Mouse (Mus musculus) left cerebral cortex, adult 18-20 months (tissue): ENCODE results near the gene Fyn. TPM values are rescaled to one million over a fixed set of nuclear protein-coding genes. Genes with fewer than 3 reads are reported as not detected.

Experiments
- DNase-seq, 2 experiments: peaks; one replicate each; pipeline ENCODE4 v3.0.0; 2021 to 2022; ENCODE audit warnings: low spot score in 2 of 2, mixed read lengths in 1 of 2
- total RNA-seq, 2 experiments: library from RNA; stranded (reverse); gene quantifications; 2 replicates each; pipeline ENCODE4 v1.2.3; 2021

Gene Fyn
- total RNA-seq, 2 experiments from 2014 or later: 107 TPM

DNA sequence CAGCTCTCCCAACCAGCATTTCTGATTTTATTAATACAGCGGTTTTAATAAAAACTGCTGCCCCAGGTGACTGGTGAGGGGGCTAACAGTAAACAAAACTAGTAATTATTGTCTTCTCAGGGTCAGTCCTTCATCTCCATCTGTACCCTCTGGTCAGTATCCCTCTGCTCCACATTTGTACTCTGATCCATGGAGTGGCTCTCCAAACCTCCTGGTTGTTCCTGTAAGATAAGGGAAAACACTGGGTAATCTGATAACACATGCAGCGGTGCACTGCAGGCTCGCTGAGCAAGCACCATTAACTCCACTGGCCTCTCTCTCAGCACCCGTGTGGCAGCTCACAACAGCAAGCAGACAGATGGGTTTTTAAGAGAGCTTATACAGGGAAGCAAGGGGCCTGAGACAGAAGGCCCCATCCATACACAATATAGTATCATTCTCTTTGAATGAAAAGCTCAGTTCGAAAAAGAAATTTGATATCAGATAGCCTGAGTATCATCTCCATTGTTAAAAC, 189.9 kb downstream of the Fyn start:
- no peak for DNase-seq

DNA sequence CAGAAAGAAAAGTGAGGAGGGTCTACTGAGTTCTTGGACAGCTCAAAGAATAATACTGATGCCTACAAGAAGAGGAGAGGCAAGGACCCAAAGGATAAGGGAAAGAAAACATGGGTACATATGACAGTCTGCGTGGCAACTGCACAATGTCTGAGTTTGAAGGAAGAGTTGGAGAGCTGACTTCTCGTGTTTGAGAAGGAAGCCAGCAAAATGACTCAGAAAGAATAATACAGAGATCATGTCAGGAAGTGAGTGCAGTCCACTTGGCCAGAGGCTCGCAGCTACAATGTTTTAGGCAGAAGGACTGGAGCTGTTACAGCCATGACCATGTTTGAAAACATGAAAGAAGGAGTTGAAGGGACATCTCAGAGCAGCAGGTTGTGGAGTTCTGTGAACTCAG, 190.7 kb downstream of the Fyn start:
- no peak for DNase-seq

DNA sequence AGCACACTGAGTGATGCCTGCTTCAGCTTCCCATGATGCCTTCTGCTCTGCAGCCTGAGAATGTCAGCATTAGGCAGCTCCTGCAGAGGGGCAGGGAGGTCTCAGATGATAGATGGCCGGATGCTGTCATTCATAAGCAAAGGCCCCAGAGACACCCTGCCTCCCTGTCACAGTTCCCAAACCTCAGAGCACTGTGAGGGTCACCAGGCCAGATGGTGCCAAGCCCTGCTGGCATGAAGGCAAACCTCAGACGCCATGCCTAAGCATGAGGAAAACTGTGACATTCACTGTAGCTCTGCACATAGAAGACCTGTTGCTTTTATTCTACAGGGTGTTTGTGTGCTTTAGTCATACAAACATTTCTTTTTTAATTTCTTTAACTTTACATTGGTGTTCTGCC, 193.7 kb downstream of the Fyn start:
- DNase-seq: no peak

DNA sequence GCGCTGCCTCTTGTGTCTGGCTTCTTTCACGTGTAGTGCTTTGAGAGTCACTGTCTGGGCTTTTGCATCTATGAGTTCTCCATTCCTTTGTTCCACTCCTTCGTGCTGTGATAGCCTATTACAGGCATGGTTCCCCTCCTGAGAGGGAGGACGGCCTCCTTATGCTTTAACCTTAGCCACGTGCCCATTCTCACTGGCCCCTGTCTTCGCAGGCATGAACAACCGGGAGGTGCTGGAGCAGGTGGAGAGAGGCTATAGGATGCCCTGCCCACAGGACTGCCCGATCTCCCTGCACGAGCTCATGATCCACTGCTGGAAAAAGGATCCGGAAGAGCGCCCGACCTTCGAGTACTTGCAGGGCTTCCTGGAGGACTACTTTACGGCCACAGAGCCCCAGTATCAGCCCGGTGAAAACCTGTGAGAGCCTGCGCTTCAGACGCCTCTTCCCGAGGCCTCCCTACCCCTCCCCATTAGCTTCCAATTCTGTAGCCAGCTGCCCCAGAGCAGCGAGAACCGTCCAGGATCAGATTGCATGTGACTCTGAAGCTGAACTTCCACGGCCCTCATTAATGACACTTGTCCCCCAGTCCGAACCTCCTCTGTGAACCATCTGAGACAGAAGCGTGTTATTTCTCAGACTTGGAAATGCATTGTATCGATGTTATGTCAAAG, 195.0 kb downstream of the Fyn start:
- no peak for DNase-seq

DNA sequence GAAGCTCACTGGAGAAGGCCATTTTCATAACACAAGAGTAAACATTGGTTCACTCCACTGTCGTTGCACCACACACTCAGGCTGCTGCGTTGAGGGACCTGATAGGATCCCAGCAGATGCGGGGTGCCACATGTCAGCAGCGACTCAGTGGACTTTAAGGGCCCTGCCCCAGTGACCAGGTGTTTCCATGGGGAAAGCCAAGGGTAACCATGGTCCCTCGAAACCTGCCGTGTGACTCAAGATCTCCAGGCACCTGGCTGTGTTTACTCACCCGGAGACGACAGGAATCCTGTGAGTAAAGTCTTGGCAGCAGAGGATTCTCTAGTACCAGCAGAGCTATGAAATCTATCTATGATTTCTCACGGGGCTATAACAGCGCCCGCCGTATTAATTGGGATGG, 198.2 kb downstream of the Fyn start:
- DNase-seq: no peak

DNA sequence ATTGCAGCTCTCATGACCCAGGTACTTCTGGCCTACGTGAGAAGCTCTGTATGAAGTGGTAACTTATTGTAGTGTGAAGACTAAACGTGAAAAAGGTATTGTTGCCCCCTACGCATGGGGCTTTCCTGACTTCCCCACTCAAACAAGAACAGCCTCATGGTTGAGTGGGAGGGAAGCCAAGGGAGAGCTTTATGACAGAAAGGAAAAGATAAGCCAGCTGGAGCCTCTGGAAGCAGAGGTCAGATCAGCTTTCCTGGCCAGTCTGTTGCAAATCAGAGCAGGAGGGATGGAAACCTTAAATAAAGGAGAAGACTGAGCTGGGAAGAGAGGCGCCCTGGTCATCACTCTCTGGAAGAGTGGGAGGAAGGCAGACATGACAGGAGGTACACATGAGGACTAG, 200.3 kb downstream of the Fyn start:
- DNase-seq: no peak

DNA sequence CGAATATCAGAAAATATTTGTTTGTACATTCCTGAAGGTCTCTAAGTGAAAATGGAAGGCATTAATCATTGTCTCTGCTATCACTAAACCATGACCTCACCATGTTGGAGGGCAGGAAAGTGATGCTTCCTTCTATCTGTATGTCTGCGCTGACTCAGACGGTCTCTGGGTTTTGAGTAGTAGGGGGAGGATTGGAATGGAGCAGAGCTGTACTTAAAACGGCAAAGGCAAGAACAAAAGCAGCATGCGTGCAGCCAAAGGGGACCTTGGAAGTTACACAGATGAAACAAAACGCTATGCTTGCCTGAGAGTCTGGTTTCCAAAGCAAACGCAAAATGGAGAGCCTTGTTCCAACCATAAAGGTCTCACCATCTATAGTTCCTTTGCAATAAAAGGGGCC, 202.4 kb downstream of the Fyn start:
- DNase-seq: no peak

DNA sequence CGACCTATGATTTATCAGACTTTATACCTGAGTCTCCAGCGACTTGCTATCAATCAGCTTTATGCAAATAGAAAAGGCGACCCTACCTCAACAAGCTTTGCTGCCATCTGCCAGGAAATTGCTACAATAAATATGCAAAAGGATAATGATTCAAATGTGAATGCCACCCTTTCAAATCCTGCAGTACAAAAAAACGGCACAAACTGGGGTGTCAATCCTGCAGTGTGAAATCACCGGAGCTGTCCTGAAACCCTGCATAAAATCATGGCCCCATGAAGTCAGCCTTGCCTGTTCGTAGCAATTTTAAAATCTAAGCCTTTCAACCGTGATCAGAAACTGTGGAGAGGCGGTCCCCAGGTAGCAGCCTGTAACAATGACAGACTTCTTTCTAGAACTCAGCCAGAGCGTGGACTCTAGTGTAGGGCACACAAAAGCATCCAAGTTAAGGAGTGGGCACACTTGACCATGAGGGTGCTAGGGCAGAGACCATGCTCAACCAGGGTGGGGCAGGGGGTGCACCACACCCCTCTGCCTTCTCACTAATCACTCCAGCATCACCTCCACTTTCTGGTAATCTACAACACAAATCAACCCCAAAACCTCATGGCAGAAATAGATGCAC, 203.5 kb downstream of the Fyn start:
- DNase-seq: no peak

DNA sequence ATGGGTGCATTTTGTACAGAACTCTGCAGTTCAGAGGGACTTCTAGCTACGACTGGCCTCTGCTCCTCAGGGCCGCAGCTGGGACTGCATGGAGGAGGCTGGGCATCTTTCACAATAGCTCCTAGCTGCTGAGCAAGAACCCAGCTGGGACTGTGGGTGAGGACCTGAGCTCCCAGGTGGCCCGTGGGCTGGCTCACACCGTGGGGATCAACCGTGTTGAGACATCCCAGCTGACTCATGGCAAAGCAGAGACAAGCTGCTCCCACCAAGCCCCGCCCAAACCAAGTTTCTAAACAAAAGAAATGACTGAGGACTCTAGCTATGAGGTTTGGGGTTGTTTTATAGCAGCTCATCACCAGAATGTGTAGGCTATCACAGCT, 204.0 kb downstream of the Fyn start:
- peak; percentile 64 to 68 for DNase-seq

DNA sequence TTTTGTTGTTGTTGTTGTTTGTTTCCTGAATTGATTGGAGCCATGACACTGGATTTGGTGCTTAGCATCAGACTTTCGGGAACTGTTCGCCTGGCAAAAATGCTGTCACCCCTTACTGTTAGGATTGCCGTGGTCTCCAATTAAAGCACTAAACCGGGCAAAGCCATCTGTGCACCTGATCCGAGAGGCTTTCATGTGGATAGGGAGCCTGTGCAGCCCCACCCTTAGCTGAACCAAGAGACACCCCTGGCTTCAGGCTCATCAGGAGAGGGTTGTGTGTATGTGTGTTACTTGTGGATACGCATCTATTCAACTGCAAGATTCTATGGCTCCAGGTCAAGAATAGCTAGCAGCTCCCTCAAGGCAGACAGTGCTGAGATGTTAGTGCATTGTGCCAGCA, 207.8 kb downstream of the Fyn start:
- no peak for DNase-seq

DNA sequence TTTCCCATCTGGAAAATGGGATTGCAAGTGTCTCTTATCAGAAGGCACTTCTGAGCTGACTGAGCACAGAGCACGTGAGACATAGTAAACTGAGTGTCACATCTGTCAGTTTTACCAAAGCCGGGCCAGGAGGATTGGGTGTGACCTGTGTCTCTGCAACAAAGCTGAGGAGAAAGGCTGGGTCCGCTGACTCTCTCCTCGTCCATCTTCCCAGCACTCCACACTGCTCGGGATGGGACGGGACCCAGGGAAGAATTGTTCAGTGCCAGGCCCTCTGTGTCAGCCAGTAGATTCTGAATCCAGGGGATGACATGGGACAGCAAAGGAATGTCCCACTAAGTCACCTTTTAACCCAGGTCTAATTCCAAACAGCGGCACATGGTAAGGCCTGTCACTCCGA, 211.8 kb downstream of the Fyn start:
- DNase-seq: no peak

DNA sequence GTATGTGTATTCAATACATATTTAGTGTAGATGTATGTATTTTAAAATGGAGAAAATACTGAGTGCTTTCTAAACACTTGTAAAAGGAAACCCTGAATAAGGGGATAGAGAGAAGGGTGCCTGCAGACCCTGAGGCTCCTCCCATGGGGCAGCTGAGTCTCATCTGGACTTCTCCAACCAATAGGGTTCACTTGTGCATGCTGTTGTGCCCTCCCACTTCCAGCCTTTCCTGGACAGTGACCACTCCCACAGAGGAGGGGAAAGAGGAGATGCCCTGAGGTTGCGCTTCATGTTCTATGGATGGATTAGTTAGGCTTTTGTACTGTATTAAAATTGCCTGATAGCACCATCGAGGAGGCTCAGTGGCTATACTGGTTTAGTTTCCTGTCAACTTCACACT, 213.7 kb downstream of the Fyn start:
- DNase-seq: no peak

DNA sequence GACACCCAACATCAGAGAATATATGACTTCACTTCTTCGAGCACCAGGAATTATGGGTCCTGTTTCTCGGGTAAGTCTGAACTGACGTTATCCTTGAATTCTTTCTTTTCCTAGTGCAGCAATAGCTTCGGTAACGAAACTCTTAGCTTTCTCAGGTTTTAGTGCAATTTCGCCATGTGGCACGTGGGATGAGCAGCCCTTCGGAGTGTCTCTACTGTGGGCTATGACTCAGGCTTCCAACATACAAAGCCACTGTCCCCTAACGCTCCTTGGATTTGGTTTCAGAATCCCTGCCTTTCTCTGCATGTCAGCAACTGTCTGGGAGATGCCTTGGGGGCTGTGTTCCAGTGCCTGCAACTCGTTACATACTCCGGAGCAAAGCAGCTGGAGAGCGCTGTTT, 215.1 kb downstream of the Fyn start:
- peak; percentile 31 to 36 for DNase-seq

DNA sequence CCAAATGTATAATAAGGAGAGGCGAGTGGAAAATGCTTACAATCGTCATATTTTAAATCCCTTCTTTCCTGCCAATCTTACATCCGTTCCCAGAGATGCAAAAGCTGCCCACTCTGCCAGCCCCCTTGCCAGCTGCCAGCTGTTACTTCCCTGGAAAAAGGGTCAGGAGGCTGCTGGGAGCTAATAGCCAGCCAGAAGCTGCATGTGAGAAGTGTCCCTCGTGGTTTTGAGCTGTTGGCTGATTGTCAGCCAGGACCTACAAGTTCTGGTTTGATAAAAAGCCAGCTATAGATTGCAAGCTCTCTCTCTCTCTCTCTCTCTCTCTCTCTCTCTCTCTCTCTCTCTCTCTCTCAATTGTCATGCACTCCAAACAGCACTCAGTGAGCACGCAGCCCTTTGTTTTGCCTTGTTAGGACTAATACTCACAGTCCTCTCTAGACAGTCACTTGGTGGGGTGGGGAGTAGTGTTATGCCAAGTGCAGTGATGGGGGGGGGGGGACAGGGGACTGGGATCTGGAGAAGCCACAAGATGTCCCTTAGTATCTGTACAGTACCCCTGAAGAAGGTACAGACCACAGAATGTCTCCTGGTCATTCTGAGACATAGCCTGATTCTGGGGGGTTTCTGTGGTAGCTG, 218.8 kb downstream of the Fyn start:
- DNase-seq: no peak

DNA sequence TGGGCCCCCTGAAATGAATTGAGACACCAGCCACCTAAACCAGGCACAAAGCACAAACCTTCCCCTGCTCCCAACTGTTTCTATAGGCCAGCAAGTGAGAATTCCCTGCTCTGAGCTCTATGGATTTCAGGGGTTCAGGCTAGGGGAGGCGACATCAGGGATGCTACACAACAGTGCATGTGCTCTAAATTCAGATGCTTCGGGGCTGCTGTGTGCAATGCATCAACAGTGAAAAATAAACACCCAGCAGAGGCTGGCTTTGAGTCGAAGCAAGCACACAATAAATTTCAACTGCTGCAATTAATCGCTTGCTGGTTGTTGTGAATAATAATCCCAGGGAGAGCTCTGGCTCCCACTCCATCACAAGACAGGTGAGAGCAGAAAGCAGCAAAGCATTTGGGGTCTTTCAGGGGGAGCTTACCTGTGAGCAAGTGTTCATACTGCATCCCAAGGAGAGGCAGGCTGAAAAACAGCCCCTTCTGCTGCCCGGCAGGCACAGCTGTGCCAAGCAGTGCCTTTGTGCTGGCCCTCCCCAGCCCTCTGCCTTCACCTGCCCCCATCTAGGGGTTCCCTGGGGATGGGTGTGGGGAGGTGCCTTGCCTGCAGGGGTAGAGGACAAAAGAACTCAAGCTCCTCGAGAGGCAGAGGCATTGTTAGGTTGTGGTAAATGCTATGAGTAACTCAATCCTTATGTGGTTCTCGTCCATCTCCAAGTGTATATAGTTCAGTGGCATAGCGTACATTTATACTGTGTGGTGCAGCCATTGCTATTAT, 219.5 kb downstream of the Fyn start:
- no peak for DNase-seq

DNA sequence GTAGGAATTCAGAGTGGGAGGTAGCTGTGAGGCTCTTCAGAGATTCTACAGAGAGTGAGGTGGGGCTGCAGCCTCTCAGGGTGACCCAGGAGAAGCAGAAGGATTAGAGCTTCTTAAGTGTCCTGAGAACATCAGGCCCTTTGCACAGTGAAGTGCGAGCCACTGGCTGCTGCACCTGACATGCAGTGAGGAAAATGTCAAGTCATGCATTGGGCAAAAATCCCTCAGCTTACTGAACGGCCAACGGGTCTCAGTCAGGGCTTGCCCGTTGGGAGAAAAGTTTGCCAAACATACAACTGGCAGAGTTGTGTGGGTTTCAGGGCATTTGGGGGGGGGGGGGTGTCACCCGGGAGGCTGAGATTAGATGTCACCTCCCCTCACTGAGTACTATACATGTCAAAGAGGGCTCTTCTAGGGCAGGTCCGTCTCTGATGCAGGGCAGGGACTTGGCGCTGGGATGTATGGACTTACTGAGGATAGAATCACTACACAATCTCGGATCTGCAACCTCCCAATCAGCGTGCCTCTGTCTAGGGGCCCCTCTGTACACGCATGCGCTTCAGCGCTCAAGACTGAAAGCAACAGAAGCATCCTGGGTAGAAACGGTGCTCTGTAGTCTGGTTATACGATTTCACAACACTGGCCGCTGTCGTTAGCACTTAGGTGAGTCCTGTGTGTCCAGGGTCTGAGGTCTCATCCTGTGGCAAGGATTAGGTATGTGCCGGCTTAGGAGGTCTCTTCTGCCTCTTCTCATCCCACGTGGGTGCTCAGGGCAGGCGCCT, 221.3 kb downstream of the Fyn start:
- DNase-seq: no peak

DNA sequence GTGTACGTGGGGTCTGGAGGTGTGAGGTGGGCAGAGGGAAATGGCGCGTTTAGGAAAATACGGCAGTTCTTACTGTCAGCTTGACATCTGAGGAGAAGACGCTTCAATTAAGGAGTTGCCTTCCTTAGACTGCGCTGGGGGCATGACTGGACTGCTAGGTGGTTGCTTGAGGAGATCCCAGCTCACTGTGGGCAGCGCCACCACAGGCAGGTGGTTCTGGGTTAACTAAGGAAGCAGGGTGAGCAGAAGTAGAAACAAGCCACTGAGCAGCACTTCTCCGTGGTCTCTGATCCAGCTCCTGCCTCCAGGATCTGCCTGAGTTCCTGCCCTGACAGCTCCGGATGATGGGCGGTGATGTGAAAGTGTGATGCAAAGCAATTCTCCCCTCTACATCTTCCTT, 222.0 kb downstream of the Fyn start:
- DNase-seq: no peak

DNA sequence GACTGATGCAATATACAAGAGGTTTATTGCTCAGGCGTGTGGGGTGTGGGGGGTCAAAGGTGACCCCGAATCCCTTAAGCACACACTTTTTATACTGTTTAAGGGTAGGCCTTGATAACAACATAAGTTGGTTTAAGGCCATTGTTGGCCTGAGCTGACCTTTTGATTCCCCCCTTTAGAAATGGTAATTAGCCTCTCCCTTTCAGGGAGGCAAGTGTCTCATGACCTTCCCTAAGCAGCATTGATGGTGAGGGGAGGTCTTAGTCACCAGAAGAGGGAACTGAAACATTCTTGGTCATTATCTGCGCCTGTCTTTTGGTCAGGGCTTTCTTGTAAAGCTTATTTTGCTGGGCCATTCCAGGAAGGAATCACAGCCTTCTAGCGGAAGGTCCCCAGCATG, 223.8 kb downstream of the Fyn start:
- no peak for DNase-seq

DNA sequence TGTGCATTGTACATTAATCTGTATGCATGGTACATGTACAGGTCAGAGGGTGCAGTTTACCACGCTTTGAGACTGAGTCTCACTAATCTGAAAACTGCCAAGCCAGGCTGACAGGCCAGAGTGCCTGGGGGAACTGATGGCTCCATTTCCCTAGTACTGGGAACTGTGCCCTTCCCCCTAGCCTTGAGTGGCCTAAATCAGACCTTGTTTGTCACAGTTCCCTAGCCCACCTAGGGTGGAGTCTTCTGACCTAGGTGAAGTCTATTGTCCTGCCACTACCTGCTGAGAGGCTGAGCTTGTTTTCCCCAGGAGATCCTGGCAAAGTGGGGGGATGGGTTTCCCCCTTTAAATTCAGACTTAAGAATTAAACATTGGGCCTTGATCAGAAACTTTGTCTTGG, 226.1 kb downstream of the Fyn start:
- DNase-seq: no peak

DNA sequence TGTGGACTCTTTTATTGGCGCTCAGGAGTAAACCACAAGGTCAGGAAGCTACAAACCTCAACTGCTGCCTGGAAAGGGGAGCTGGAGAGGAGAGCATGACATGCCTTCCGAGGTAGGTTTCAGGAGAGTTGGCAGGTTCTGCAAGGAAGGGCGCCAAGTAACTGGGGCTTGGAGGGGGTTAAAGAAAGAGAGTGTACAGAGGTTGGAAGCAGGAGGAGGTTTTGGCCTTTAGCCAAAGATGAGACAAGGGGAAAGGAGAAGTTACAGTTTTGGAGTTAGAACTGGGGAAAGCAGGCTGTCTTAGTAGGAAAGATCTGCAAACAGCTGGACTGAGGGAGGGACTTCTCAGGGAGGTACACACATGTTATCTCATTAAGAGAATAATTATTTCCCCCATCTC, 227.2 kb downstream of the Fyn start:
- DNase-seq: no peak

DNA sequence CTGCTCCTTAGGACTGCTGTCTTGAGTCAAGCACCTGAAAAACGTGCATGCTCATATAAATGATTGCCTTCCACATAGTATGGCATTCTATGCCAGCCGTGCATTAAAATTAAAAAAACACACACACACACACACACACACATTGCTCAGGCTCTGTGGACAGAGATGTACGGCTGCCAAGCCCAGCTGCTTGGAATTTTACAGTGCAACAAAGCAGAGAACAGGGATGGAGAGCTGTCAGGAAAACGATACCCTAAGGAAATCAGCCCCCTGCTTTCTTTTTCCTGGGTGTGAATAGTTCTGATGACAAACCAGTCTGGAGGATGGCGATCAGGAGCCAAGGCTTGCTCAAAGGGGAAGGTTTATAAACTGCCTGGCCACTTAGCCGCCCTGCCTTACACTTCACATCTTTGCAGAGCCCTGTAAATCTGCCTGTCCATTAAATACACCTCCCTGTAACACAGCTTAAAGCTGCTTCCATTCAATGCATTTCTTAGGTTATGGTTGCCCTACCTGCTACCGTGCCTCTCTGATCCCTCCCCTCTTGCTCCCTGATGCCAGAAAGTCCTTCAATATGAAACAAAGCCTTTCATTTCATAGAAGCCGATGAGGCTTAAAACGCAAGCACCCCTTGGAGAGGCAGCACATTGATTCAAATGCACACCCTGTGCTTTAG, 228.6 kb downstream of the Fyn start:
- no peak for DNase-seq
